Mouse (Mus musculus) hindbrain, embryonic 14.5 days (tissue): ENCODE data around the gene Elmo3. TPM values are rescaled to one million over a fixed set of nuclear protein-coding genes. Genes with fewer than 3 reads are reported as not detected.

ENCODE experiments used
- ATAC-seq: fragments of 200-750 bp; cut with Nextera tagmentation; 2 replicates; pipeline ENCODE4 v1.8.0; 2017; ENCODE audit warnings: moderate number of reproducible peaks, mild to moderate bottlenecking, moderate TSS enrichment, moderate library complexity; ENCODE audit not compliant: low FRiP score
- DNase-seq: peaks from one replicate; pipeline ENCODE4 v3.0.0-alpha.2; 2015; ENCODE audit warnings: low spot score
- H3K27ac ChIP-seq: fragments of 300-500 bp; sonication (generic); 2 replicates; pipeline ENCODE4 v1.5.1; 2014; ENCODE audit warnings: mild to moderate bottlenecking, moderate library complexity
- H3K27me3 ChIP-seq: fragments of 300-500 bp; sonication (generic); 2 replicates; pipeline ENCODE4 v1.6.1; 2014; ENCODE audit warnings: mild to moderate bottlenecking, low read length, mixed read lengths; ENCODE audit not compliant: control insufficient read depth, insufficient read depth
- H3K36me3 ChIP-seq: fragments of 300-500 bp; sonication (generic); replicated peaks from 2 replicates; pipeline ENCODE4 v1.6.1; 2014; ENCODE audit not compliant: control insufficient read depth, insufficient read depth
- H3K4me1 ChIP-seq: fragments of 300-500 bp; sonication (generic); replicated peaks from 2 replicates; pipeline ENCODE4 v1.6.1; 2014; ENCODE audit warnings: antibody characterized with exemption, low read length, mixed read lengths; ENCODE audit not compliant: control insufficient read depth, insufficient read depth
- H3K4me2 ChIP-seq: fragments of 300-500 bp; sonication (generic); replicated peaks from 2 replicates; pipeline ENCODE4 v1.6.1; 2014; ENCODE audit warnings: mild to moderate bottlenecking, moderate library complexity
- H3K4me3 ChIP-seq: fragments of 300-500 bp; sonication (generic); replicated peaks from 2 replicates; pipeline ENCODE4 v1.5.1; 2014; ENCODE audit warnings: mild to moderate bottlenecking, low read length
- H3K9ac ChIP-seq: fragments of 300-500 bp; sonication (generic); 2 replicates; pipeline ENCODE4 v1.6.1; 2014
- H3K9me3 ChIP-seq: fragments of 300-500 bp; sonication (generic); 2 replicates; pipeline ENCODE4 v1.6.1; 2016; ENCODE audit warnings: low read length; ENCODE audit not compliant: control insufficient read depth
- WGBS: fragments of 180-500 bp; shearing (Covaris S2); extraction: QIAGEN DNeasy Blood & Tissue Kit; methylation state at CpG from one replicate; pipeline ENCODE4 v1.1.7; 2014; 5-methylcytosine and 5-hydroxymethylcytosine counted together
- polyA plus RNA-seq: library from polyadenylated mRNA; unstranded; fragments of >200 nt; fragmentation: Nextera tagmentation; extraction: Ambion mirVana; gene quantifications from 2 replicates; pipeline ENCODE4 v1.2.1, GENCODE M21; 2014

The Elmo3 gene
- polyA plus RNA-seq, 1 experiment from 2014 or later: 1.6 TPM

DNA sequence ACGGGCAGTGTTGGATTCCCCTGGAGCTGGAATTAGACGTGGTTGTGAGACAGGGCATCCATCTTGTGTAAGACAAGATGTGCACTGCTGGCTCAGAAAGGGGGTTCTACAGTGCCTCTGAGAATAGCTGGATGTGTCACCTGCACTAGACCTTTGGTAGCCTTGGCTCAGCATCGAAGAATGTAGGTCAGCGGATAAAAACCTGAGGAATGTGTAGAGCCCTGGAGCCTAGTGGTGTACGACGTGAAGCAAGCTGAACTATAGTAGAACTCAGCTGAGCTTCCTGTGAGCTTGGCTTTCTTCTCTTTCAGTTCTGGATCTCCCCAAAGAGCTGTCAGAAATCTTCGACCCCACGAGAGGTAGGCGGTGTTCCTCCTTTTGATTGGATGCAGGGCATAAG is 1.5 kb upstream of the Elmo3 start:
- no peak overlapping the region for H3K27ac ChIP-seq
- H3K4me1 ChIP-seq: peaks cover 13% of the 10 kb centered on the region
- H3K36me3 ChIP-seq: peaks cover 82% of the 10 kb centered on the region
- WGBS: 84% methylated on average over 9 of the region's 9 CpGs
- ATAC-seq (no peak), DNase-seq (no peak)
- no peak overlapping the region for H3K4me3 ChIP-seq
- H3K9ac ChIP-seq: no peak overlapping the region
- H3K9me3 ChIP-seq: no peaks in the 10 kb centered on the region
- H3K27me3 ChIP-seq: no peaks in the 10 kb centered on the region
- no peak overlapping the region for H3K4me2 ChIP-seq

DNA sequence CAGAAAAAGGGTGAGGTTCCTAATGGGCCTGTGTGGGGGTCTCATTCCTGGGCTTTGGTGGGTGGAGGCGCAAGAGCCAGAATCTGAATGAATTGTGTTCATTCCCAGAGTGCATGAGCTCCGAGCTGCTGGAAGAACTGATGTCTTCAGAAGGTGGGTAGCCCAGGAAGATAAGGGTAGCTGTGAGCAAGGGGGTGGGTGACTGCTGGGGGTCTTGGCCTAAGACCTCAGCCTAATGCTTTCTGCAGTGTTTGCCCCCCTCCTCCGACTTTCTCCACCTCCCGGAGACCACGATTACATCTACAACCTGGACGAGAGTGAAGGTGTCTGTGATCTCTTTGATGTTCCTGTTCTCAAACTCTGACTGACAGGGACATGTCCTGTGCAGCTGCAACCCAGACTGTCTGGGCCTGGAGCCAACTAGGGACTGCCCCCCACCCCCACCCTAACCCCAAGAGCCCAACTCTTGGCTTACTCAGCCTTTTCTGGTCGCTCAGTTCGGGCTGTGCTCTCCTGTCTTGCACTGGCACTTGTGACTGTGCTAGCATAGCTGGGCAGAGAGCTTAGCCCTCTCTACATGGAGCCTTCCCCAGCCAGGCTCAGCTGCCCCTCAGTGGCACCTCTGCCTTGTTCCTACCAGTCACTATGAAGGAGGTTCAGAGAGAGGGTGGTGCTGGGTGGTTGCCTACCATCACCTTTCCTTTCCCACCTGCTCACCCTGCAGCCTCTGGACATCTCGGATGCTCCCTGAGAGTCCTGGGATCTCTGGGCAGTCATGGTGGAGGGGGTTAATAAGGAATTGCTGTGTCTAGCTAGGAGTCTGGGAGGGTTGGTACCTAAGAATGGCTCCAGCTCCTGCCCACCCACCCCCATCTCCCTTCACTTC is 833 bp upstream of the Elmo3 start:
- Histone ChIP-seq H3K4me2 (no peak overlapping the region), H3K27ac (peak overlapping the region; percentile 16; the same call in 1 of the 2 replicates), H3K9me3 (no peaks in the 10 kb centered on the region), H3K4me3 (no peak overlapping the region), H3K9ac (no peak overlapping the region), H3K36me3 (peaks cover 87% of the 10 kb centered on the region), H3K4me1 (peaks cover 10% of the 10 kb centered on the region), H3K27me3 (no peaks in the 10 kb centered on the region)
- ATAC-seq (no peak; the same call in 1 of the 2 replicates), DNase-seq (no peak)
- whole genome bisulfite sequencing: 68% methylated on average over 9 of the region's 9 CpGs

DNA sequence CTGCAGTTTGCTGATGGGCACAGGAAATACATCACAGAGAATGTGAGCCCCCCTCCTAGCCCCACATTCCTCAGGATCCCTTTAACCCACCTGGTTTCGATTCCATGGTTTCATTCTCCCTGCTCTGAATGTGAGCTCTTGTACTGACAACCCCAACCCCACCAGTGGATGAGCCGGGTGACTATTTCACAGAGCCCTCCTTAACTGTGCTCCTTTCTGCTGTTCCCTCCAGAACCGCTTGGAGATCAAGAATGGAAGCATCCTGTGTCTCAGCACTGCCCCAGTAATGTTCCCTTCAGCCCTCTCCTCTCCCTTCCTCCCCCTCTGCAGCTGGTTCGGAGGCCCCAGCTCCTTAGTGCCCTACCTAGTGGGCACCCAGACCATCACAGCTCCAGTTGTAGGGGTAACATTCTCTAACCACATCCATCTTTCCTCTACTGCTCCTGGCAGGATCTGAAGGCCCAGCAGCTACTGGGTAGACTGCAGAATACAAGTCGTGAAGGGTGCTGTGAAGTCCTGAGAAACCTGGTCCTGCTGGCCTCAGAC is 818 bp downstream of the Elmo3 start:
- Histone ChIP-seq H3K4me3 (no peak overlapping the region), H3K36me3 (peaks cover 84% of the 10 kb centered on the region), H3K9me3 (no peaks in the 10 kb centered on the region), H3K27me3 (no peaks in the 10 kb centered on the region), H3K4me2 (peak overlapping the region; percentile 47), H3K27ac (no peak overlapping the region), H3K9ac (0 out of 2 replicates have a peak overlapping the region, but pooled peaks have one; percentile 13), H3K4me1 (peaks cover 10% of the 10 kb centered on the region)
- DNase-seq (no peak), ATAC-seq (no peak)
- WGBS: 50% methylated on average over 5 of the region's 5 CpGs

DNA sequence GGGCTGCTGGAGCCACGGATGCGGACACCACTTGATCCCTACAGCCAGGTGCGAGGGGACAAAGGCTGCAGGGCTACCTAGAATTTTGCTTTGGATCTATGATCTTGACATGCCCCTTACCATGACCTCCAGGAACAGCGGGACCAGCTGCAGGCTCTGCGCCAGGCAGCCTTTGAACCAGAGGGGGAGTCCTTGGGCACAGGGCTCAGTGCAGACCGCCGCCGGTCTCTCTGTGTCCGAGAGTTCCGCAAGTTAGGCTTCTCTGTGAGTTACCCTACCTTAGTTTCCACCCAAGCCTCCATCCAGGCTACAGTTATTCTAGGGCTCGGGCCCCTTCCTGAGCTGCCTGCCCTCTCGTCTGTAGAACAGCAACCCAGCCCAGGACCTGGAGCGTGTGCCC is 2.3 kb downstream of the Elmo3 start:
- Histone ChIP-seq H3K27me3 (no peaks in the 10 kb centered on the region), H3K4me1 (peaks cover 10% of the 10 kb centered on the region), H3K4me3 (no peak overlapping the region), H3K36me3 (peaks cover 84% of the 10 kb centered on the region), H3K9ac (no peak overlapping the region), H3K9me3 (no peaks in the 10 kb centered on the region), H3K27ac (no peak overlapping the region), H3K4me2 (no peak overlapping the region)
- ATAC-seq (no peak), DNase-seq (no peak)
- 96% methylated on average over 13 of the region's 13 CpGs for WGBS

- H3K4me3 ChIP-seq: no peak overlapping the region
- H3K9ac ChIP-seq: no peak overlapping the region
- no peak overlapping the region for H3K27ac ChIP-seq
- no peak overlapping the region for H3K4me2 ChIP-seq
- no peak for ATAC-seq
- no peak for DNase-seq
- H3K36me3 ChIP-seq: peaks cover 84% of the 10 kb centered on the region
- H3K4me1 ChIP-seq: peaks cover 10% of the 10 kb centered on the region
- H3K9me3 ChIP-seq: no peaks in the 10 kb centered on the region
- no peaks in the 10 kb centered on the region for H3K27me3 ChIP-seq
- WGBS: 93% methylated on average over 10 of the region's 10 CpGs
These were observed 3.0 kb downstream of the Elmo3 start for GRCm38 (mm10) chr8:105308428-105308827.

GRCm38 (mm10) chr8:105309142-105309847 is 3.9 kb downstream of the Elmo3 start:
- 79% methylated on average over 15 of the region's 15 CpGs for WGBS
- no peak overlapping the region for H3K27ac ChIP-seq
- no peak overlapping the region for H3K4me3 ChIP-seq
- no peak overlapping the region for H3K9ac ChIP-seq
- H3K9me3 ChIP-seq: no peaks in the 10 kb centered on the region
- H3K4me2 ChIP-seq: no peak overlapping the region
- peaks cover 84% of the 10 kb centered on the region for H3K36me3 ChIP-seq
- no peaks in the 10 kb centered on the region for H3K27me3 ChIP-seq
- ATAC-seq: no peak
- DNase-seq: no peak
- peaks cover 10% of the 10 kb centered on the region for H3K4me1 ChIP-seq

DNA sequence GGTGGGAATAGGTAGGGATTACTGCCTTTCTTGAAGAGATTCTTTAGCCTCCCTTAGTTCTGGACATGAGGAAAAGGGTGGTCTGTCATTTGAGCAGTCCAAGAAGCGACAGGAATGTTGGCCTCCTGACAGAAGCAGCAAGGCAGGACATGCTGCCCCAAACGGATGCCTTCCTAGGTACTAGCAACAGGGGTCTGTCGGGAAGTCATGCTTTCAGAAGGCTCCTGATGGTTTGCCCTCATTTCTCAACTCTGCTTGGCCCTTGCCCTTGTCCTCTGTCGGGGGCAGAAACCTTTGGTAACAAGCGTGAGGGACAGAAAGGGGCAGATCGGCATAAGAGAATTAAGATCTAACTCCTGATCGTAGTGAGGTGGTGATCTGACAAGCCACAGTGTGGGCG is 4.7 kb downstream of the Elmo3 start:
- 86% methylated on average over 8 of the region's 8 CpGs for WGBS
- Histone ChIP-seq H3K4me3 (no peak overlapping the region), H3K27me3 (no peaks in the 10 kb centered on the region), H3K4me1 (peaks cover 10% of the 10 kb centered on the region), H3K36me3 (peaks cover 84% of the 10 kb centered on the region), H3K4me2 (no peak overlapping the region), H3K9me3 (no peaks in the 10 kb centered on the region), H3K27ac (no peak overlapping the region), H3K9ac (no peak overlapping the region)
- no peak for ATAC-seq
- no peak for DNase-seq

DNA sequence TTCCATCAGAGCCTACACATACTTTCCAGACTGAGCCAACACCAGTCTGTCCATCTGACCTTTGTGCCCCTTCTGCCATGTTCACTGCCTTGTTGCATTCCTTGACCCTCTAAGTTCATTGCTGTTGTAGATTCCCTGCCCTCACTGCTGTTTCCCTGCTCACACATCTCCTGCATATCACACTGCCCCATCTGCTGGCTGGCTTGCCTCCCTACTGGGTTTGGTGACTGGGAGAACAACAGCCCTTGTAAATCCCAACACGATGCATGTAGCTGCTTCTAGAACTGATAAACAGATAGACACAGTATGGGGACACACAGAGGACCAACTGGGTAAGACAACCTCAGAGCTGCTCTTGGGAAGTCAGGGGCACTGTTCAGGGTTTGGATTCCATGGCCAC is 6.3 kb downstream of the Elmo3 start:
- Histone ChIP-seq H3K27ac (no peak overlapping the region), H3K4me1 (no peaks in the 10 kb centered on the region), H3K36me3 (peaks cover 97% of the 10 kb centered on the region), H3K27me3 (no peaks in the 10 kb centered on the region), H3K9ac (no peak overlapping the region), H3K9me3 (no peaks in the 10 kb centered on the region), H3K4me3 (no peak overlapping the region), H3K4me2 (no peak overlapping the region)
- DNase-seq (no peak), ATAC-seq (no peak)
- 83% methylated on average over 1 of the region's 1 CpGs for WGBS

- no peak overlapping the region for H3K4me3 ChIP-seq
- peaks cover 96% of the 10 kb centered on the region for H3K36me3 ChIP-seq
- no peak overlapping the region for H3K9ac ChIP-seq
- ATAC-seq (no peak), DNase-seq (no peak)
- no peaks in the 10 kb centered on the region for H3K4me1 ChIP-seq
- no peaks in the 10 kb centered on the region for H3K9me3 ChIP-seq
- 92% methylated on average over 8 of the region's 8 CpGs for WGBS
- no peak overlapping the region for H3K27ac ChIP-seq
- H3K27me3 ChIP-seq: no peaks in the 10 kb centered on the region
- no peak overlapping the region for H3K4me2 ChIP-seq
These were observed 7.6 kb downstream of the Elmo3 start for GRCm38 (mm10) chr8:105312891-105313481.
